Mouse (Mus musculus) NIH3T3 (cell line): Measurements from ENCODE around the gene Lhpp.
"Not testable (repeated sequence)": the region's sequence is repeated elsewhere in the genome, so short reads cannot be mapped to it uniquely, and the experiment has no call there.

Source experiments
- DNase-seq: peaks from one replicate; pipeline ENCODE4 v3.0.0-alpha.2; 2012; ENCODE audit warnings: low read depth

Lhpp gene

GRCm38 (mm10) chr7:132646514-132646913, 36.1 kb downstream of the Lhpp start:
- no peak for DNase-seq

DNA sequence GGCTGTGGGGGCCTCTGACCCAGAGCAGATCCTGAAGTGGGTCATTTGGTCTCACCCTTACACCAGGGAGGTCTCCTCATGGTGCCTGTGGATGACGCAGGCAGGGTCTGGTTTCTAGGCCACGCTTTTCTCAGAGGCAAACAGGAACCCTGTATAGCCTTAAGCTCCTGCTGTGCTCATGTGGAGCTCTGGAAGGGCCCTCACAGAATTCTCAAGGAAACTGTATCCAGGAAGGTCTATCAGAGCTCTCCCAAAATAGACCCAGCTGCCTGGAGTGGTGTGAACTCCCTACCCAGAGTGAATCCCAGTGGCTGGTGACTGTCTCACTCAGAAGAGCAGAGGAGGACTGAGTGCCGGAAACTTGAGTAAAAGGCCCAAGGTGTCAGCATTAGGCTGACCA, 44.0 kb downstream of the Lhpp start:
- DNase-seq: no peak

GRCm38 (mm10) chr7:132656075-132656474, 45.6 kb downstream of the Lhpp start:
- peak; percentile 92 for DNase-seq

- DNase-seq: peak; percentile 94
These were observed 46.1 kb downstream of the Lhpp start for GRCm38 (mm10) chr7:132656548-132656947.

DNA sequence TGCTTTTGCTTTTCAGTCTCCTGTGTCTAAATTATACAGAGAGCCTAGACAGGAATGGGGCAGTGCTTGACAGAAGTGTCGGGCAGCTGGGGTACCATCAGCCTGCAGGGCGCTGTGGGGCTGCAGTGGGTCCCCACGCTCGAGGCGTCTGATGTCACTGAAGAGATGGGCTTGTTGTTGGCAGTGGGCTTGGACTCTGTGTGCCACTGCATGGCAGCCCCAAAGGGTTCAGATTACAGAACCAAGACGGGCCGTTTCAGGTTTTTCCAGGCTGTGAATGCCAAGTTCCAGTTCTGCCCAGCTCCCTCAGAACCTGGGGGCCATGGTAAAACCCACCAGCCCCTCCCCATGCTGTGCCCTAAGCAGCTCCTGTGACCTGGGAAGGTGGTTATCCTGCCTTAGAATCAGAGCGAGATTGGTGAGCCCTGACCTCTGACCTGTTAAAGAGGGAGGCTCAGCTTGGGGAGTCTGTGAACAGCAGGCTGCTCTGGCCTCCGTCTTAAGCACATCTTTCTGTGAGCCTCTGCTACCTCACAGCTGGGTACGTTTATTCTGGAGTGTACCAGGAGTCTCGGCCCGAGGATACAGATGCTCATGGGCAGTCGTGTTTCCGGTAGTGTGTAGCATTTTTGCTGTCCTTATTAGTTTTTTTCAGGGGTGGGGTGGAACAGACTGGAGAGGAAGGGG, 47.1 kb downstream of the Lhpp start:
- no peak for DNase-seq

DNA sequence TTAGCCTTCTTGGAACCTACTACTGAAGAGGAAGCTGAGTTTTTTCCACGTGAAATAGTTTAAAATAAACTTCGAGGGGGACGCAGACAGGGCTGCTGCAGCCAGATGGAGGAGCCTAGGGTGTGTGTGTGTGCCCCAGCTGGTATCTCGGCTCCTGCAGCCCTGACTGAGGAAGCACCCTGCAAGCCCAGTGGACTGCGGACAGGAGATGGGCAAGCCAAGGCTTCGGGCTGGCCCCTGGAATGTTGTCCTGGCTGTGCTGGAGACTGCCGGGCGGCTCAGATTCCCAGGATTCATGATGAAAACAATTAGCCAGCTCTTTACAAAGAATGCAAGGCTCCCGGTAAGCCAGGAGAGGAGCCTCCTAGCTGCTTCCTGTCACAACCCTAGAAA, 47.6 kb downstream of the Lhpp start:
- DNase-seq: no peak

GRCm38 (mm10) chr7:132658688-132659087, 48.2 kb downstream of the Lhpp start:
- no peak for DNase-seq

- no peak for DNase-seq
These were observed 49.2 kb downstream of the Lhpp start for GRCm38 (mm10) chr7:132659633-132660032.

DNA sequence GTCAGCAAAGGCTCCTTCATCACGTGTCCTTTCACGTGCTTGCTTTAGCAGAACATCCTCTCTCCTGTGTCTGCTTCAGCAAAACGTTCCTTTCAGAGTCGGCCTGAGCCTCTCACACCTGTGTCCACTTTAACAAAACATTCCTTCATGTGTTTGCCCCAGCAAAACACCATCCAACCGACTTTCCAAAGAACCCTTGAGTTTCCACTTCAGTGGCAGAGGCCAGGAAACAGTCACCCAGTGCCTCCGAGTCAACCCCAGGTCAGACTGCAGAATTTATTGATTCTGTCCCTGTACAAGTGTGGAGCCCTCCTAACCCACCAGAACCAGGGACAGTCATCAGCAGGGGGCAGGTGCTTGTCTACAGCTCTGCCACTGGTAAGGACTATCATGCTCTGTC, 52.4 kb downstream of the Lhpp start:
- not testable (repeated sequence) for DNase-seq

DNA sequence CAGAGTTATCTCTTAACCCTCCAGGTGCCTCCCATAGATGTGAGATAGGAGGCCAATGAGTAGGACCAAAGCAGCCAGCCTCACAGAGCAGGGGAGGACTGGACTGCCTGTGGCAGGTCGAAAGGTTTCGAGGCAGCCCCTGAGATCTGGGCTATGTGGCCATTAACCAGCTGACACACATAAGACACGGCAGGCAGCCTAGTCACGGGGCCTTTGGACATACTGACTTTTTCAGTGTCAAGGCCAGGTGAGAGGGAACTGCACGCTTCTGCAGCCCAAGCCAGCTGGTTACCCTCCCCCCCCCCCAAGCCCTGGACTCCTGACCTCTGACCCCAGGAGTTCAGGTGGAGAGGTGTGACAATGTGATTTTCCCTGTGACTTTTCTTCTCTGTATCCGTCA, 54.4 kb downstream of the Lhpp start:
- no peak for DNase-seq

- DNase-seq: no peak
These were observed 55.4 kb downstream of the Lhpp start for GRCm38 (mm10) chr7:132665664-132666382.

GRCm38 (mm10) chr7:132666516-132666915, 56.1 kb downstream of the Lhpp start:
- no peak for DNase-seq

DNA sequence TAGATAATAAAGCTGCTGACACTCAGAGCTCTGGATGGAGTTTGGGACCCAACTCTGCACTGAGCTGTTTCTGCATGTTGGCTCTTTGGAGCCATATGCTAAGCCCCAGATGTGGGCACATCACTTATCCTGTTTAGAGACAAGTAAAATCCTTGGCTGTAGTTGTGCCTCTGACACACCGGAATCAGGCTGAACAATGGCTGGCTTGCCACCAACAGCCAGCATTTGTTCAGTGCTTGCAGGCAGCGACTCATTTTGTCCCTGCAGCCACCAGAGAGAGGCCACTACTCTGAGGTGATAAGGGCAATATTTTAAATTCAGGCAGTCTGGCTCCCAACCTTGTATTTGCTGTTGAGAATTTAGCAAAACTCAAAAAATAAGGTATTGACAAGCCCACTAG, 58.2 kb downstream of the Lhpp start:
- DNase-seq: no peak

DNA sequence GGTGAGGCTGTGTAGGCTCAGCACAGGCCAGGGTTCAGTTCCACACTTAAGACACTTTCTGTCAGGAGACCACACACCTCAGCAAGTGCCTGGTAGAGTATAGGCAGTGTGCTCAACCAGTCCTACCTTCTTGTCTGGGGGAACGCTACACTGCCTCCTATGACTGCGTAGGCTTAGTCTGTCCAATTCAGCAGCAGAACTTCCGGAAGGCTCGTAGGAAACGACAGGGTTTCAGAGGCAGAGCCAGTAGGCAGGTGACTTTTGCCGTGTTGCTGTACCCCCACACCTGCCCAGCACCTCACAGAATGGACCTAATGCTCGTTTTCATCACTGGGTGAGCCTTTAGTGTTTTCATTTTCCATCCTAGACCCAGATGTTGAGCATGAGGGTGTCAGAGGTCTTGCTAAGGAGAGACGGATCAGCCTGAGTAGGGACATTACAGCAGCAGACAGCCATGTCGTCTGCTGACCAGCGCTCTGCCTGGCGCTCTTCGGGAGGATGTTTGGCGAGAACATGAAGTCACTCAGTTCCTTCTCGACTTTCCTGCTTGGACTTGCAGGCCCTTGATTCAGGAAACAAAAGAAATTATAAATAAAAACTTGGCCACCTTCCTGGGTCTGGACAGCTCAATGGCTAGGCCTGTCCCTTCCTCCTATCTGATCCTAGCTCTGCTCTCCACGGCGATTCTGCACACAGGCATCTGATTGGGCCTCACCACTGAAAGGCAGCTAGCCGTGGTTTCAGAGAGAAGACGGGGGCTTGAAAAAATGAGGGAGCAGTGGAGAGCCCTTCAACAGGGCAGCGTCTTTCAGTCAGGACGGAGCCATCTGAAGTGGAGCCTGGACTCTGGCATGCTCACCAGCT, 59.8 kb downstream of the Lhpp start:
- no peak for DNase-seq

- no peak for DNase-seq
These were observed 60.4 kb downstream of the Lhpp start for GRCm38 (mm10) chr7:132670863-132671165.

GRCm38 (mm10) chr7:132672481-132672959, 62.1 kb downstream of the Lhpp start:
- DNase-seq: peak; percentile 26

- no peak for DNase-seq
These were observed 63.7 kb downstream of the Lhpp start for GRCm38 (mm10) chr7:132673931-132674755.

GRCm38 (mm10) chr7:132675922-132676321, 65.5 kb downstream of the Lhpp start:
- DNase-seq: no peak

DNA sequence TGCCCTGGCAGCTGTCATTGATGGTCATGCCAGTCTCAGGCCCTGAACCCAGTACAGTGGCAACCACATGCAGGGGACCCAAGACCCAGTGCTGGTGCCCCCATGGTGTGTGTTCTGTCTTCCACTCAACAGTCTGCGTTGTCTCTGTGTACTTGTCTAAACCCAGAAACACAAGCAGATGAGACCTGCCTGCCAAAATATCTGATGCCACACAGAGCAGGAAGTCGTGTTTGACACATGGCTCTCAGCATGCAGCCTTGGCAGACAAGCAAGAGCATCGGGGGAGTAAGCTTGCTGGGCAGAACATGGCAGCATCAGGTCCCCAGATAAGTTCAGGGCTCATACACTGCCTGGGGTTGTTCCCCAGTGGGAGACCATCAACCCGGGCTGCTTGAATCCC, 68.7 kb downstream of the Lhpp start:
- no peak for DNase-seq

- no peak for DNase-seq
These were observed 69.1 kb downstream of the Lhpp start for GRCm38 (mm10) chr7:132679549-132679948.

- DNase-seq: no peak
These were observed 70.9 kb downstream of the Lhpp start for GRCm38 (mm10) chr7:132681296-132681695.

DNA sequence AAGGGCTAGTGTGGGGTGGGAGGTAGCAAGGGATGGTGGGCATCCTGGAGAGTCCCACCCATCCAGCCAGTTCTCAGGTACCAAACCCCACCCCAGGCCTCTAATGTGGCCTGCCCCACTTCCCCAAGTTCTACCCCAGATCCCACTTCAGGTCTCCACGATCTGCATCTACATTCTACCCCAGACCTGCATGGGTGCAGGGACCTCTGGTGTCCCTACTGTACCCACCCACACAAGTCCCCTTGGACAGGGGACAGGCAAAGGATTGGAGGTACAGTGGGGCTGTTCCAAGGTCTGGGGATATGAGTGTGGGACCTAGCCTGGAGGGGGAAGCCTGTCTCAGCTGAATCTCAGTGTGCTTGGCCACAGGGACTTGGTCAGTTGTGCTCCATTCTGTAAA, 71.4 kb downstream of the Lhpp start:
- no peak for DNase-seq
